Mouse (Mus musculus): ENCODE measurements around the gene Ttc13.
A peak's percentile ranks its signal among the peaks of the same experiment; 100 is the strongest.

Ttc13 gene

GRCm38 (mm10) chr8:124703526-124703925, 18.3 kb downstream of the Ttc13 start:
- DNase-seq (ENCODE audit: low spot score in 2 of 2) = no peak

- peak in 1 of 2 experiments; percentile 48 for DNase-seq (ENCODE audit: low spot score in 2 of 2)
Observed at GRCm38 (mm10) chr8:124702183-124702582, 19.6 kb downstream of the Ttc13 start.

GRCm38 (mm10) chr8:124701023-124701422, 20.8 kb downstream of the Ttc13 start:
- no peak for DNase-seq (ENCODE audit: low spot score in 2 of 2)

- DNase-seq (ENCODE audit: low spot score in 2 of 2) = no peak
Observed at GRCm38 (mm10) chr8:124700271-124700670, 21.5 kb downstream of the Ttc13 start.

GRCm38 (mm10) chr8:124695424-124696100, 26.2 kb downstream of the Ttc13 start:
- DNase-seq (ENCODE audit: low spot score in 2 of 2) = no peak

- no peak for DNase-seq (ENCODE audit: low spot score in 2 of 2)
Observed at GRCm38 (mm10) chr8:124691706-124692105, 30.1 kb downstream of the Ttc13 start.

GRCm38 (mm10) chr8:124688899-124689298, 32.9 kb downstream of the Ttc13 start:
- DNase-seq (ENCODE audit: low spot score in 2 of 2) = no peak

- no peak for DNase-seq (ENCODE audit: low spot score in 2 of 2)
Observed at GRCm38 (mm10) chr8:124682218-124682617, 39.6 kb downstream of the Ttc13 start.

GRCm38 (mm10) chr8:124681792-124682157, 40.0 kb downstream of the Ttc13 start:
- DNase-seq (ENCODE audit: low spot score in 2 of 2) = no peak

- DNase-seq (ENCODE audit: low spot score in 2 of 2) = no peak
Observed at GRCm38 (mm10) chr8:124681077-124681791, 40.5 kb downstream of the Ttc13 start.

- no peak for DNase-seq (ENCODE audit: low spot score in 2 of 2)
Observed at GRCm38 (mm10) chr8:124678246-124678645, 43.5 kb downstream of the Ttc13 start.

GRCm38 (mm10) chr8:124677486-124677885, 44.3 kb downstream of the Ttc13 start:
- peak; percentile 75 to 82 for DNase-seq (ENCODE audit: low spot score in 2 of 2)

- DNase-seq (ENCODE audit: low spot score in 2 of 2) = no peak
Observed at GRCm38 (mm10) chr8:124677078-124677477, 44.7 kb downstream of the Ttc13 start.

- DNase-seq (ENCODE audit: low spot score in 2 of 2) = no peak
Observed at GRCm38 (mm10) chr8:124676661-124677060, 45.1 kb downstream of the Ttc13 start.

GRCm38 (mm10) chr8:124672345-124672744, 49.4 kb downstream of the Ttc13 start:
- DNase-seq (ENCODE audit: low spot score in 2 of 2) = no peak

GRCm38 (mm10) chr8:124668798-124669197, 53.0 kb downstream of the Ttc13 start:
- no peak for DNase-seq (ENCODE audit: low spot score in 2 of 2)

GRCm38 (mm10) chr8:124664414-124664813, 57.4 kb downstream of the Ttc13 start:
- DNase-seq (ENCODE audit: low spot score in 2 of 2) = no peak

GRCm38 (mm10) chr8:124663874-124664230, 57.9 kb downstream of the Ttc13 start:
- DNase-seq (ENCODE audit: low spot score in 2 of 2) = no peak

- peak; percentile 70 to 77 for DNase-seq (ENCODE audit: low spot score in 2 of 2)
Observed at GRCm38 (mm10) chr8:124663112-124663873, 58.5 kb downstream of the Ttc13 start, which contains the start of gene 2310022B05Rik. TSS of gene 2310022B05Rik (minus strand) at chr8:124663369.

- DNase-seq (ENCODE audit: low spot score in 2 of 2) = no peak
Observed at GRCm38 (mm10) chr8:124662446-124663111, 59.2 kb downstream of the Ttc13 start.

GRCm38 (mm10) chr8:124661781-124662180, 60.0 kb downstream of the Ttc13 start:
- DNase-seq (ENCODE audit: low spot score in 2 of 2) = peak; percentile 53 to 67

GRCm38 (mm10) chr8:124658415-124658814, 63.4 kb downstream of the Ttc13 start:
- DNase-seq (ENCODE audit: low spot score in 2 of 2) = no peak
